Mouse (Mus musculus) ES-E14 (cell line): Measurements from ENCODE around the gene Prkcd.

ENCODE experiments used
- CHD2 ChIP-seq: IDR thresholded peaks from 2 replicates; pipeline ENCODE4 v1.6.1; 2014; ENCODE audit warnings: mild to moderate bottlenecking, low read depth, low read length, inconsistent platforms
- HCFC1 ChIP-seq: IDR thresholded peaks from 2 replicates; pipeline ENCODE4 v1.6.1; 2012; ENCODE audit warnings: low read length, inconsistent platforms, borderline replicate concordance; ENCODE audit not compliant: insufficient read depth
- MAFK ChIP-seq: IDR thresholded peaks from 2 replicates; pipeline ENCODE4 v1.6.1; 2014; ENCODE audit warnings: mild to moderate bottlenecking, low read depth, low read length, inconsistent platforms; ENCODE audit not compliant: insufficient read depth
- ZC3H11A ChIP-seq: IDR thresholded peaks from 2 replicates; pipeline ENCODE4 v1.6.1; 2012; ENCODE audit warnings: low read depth, mild to moderate bottlenecking, inconsistent platforms, low read length, borderline replicate concordance
- ZNF384 ChIP-seq: IDR thresholded peaks from 2 replicates; pipeline ENCODE4 v1.6.1; 2012; ENCODE audit warnings: low read depth, low read length, inconsistent platforms

DNA sequence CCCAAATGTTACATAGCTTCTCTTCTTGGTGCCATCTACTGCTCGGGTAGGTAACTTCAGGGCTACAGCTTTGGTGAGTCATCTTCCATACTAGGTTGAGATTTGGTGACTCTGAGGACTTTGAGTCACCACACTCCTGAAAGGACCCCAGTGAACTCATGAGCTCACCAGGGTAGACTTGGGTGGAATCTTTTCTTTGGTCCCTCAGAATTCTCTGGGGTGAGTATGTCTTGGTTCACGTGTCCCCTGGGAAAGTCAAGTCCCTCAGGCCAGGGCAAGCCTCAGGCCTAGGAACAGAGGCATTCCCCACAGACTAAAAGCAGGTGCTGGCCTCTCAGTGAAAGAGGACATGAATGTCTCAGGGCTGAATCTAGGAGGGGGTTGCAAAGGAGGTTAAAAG lies 41.9 kb downstream of the Prkcd start:
- no peak for TF ChIP-seq MAFK
- no peak for TF ChIP-seq CHD2
- TF ChIP-seq HCFC1, result no peak
- no peak for TF ChIP-seq ZC3H11A
- no peak for TF ChIP-seq ZNF384
